Mouse (Mus musculus): Measurements from ENCODE around the gene Med18.

- no peak for TF ChIP-seq CTCF (IDR thresholded peaks at IDR 0.05; ENCODE audit: low read depth)
- no peak for TF ChIP-seq EP300 (IDR thresholded peaks at IDR 0.05; ENCODE audit: low read depth)
Observed at GRCm38 (mm10) chr4:132490273-132491010, 26.7 kb upstream of the Med18 start.

All from heart, postnatal 0 days (tissue).